Mouse (Mus musculus): ENCODE measurements around the gene Setd5. TPM values are rescaled to one million over a fixed set of nuclear protein-coding genes. Genes with fewer than 3 reads are reported as not detected.

Gene Setd5
- polyA plus RNA-seq, 1 experiment from 2014 or later = 88.6 TPM

GRCm38 (mm10) chr6:113194841-113195595, 117.9 kb downstream of the Setd5 start, which contains the start of gene Lhfpl4:
Gene Lhfpl4, minus strand, starts transcription at chr6:113195384.
- ATAC-seq (replicated peaks; ENCODE audit: low FRiP score) (peak; percentile 81), DNase-seq (ENCODE audit: low spot score) (peak; percentile 79)
- Histone ChIP-seq H3K4me3 (ENCODE audit: low read depth, low read length) (peak within 1 kb of the TSS; percentile 80), H3K4me2 (ENCODE audit: low read depth, low read length, severe bottlenecking) (peak within 1 kb of the TSS; percentile 96), H3K4me1 (replicated peaks; ENCODE audit: control insufficient read depth, insufficient read depth, low read length) (peaks cover 10% of the 10 kb centered on the region; the same call in 1 of the 2 replicates), H3K27me3 (ENCODE audit: control insufficient read depth, insufficient read depth, low read length) (peaks cover 2% of the 10 kb centered on the region; the same call in 1 of the 2 replicates), H3K9me3 (ENCODE audit: control insufficient read depth, low read length) (no peaks in the 10 kb centered on the region), H3K9ac (ENCODE audit: low read length) (peak within 1 kb of the TSS; percentile 89), H3K27ac (ENCODE audit: low read depth, low read length) (peak within 1 kb of the TSS; percentile 18; the same call in 1 of the 2 replicates), H3K36me3 (ENCODE audit: control insufficient read depth, insufficient read depth, low read length) (no peaks in the 10 kb centered on the region)
- under 1% methylated on average over 50 of the region's 66 CpGs for WGBS

- ATAC-seq (replicated peaks; ENCODE audit: low FRiP score) = no peak; the same call in 1 of the 2 replicates
- Histone ChIP-seq H3K9ac (ENCODE audit: low read length) (peak overlapping the region; percentile 89; the same call in 1 of the 2 replicates), H3K4me2 (ENCODE audit: low read depth, low read length, severe bottlenecking) (peak overlapping the region; percentile 96), H3K4me3 (ENCODE audit: low read depth, low read length) (peak overlapping the region; percentile 80), H3K36me3 (ENCODE audit: control insufficient read depth, insufficient read depth, low read length) (no peaks in the 10 kb centered on the region), H3K4me1 (replicated peaks; ENCODE audit: control insufficient read depth, insufficient read depth, low read length) (peaks cover 10% of the 10 kb centered on the region; the same call in 1 of the 2 replicates), H3K27me3 (ENCODE audit: control insufficient read depth, insufficient read depth, low read length) (peaks cover 2% of the 10 kb centered on the region; the same call in 1 of the 2 replicates), H3K9me3 (ENCODE audit: control insufficient read depth, low read length) (no peaks in the 10 kb centered on the region), H3K27ac (ENCODE audit: low read depth, low read length) (no peak overlapping the region)
- 9% methylated on average over 9 of the region's 9 CpGs for WGBS
- no peak for DNase-seq (ENCODE audit: low spot score)
Measured at GRCm38 (mm10) chr6:113195596-113195992, 118.4 kb downstream of the Setd5 start.

Other genes with a start within 250 kb of the Setd5 start
- gene Srgap3, start 130.1 kb upstream of the Setd5 start, polyA plus RNA-seq (2014; fragmentation: Nextera tagmentation; extraction: Ambion mirVana) = 37.8 and 38.5 TPM in 2 replicates
- gene Thumpd3, start 31.1 kb upstream of the Setd5 start, polyA plus RNA-seq (2014; fragmentation: Nextera tagmentation; extraction: Ambion mirVana) = 54.8 and 58.6 TPM in 2 replicates
- 6.6 and 6.8 TPM in 2 replicates for gene Lhfpl4, start 118.0 kb downstream of the Setd5 start, polyA plus RNA-seq (2014; fragmentation: Nextera tagmentation; extraction: Ambion mirVana)
- gene Mtmr14, start 160.5 kb downstream of the Setd5 start, polyA plus RNA-seq (2014; fragmentation: Nextera tagmentation; extraction: Ambion mirVana) = 50.5 and 50.8 TPM in 2 replicates
- gene Cpne9, start 204.9 kb downstream of the Setd5 start, polyA plus RNA-seq (2014; fragmentation: Nextera tagmentation; extraction: Ambion mirVana) = 0.13 and 0.52 TPM in 2 replicates
- gene Brpf1, start 229.8 kb downstream of the Setd5 start, polyA plus RNA-seq (2014; fragmentation: Nextera tagmentation; extraction: Ambion mirVana) = 31.9 and 35.4 TPM in 2 replicates
- 14.2 and 14.5 TPM in 2 replicates for gene Ogg1, start 249.6 kb downstream of the Setd5 start, polyA plus RNA-seq (2014; fragmentation: Nextera tagmentation; extraction: Ambion mirVana)

Measured in forebrain, embryonic 11.5 days (tissue).